Mouse (Mus musculus): ENCODE measurements around the gene Ppp2r5a. TPM values are rescaled to one million over a fixed set of nuclear protein-coding genes. Genes with fewer than 3 reads are reported as not detected.
A peak's percentile ranks its signal among the peaks of the same experiment; 100 is the strongest.

The Ppp2r5a gene
- 27.1 and 30.7 TPM in 2 replicates for polyA plus RNA-seq (2015; fragmentation: Nextera tagmentation; extraction: Ambion mirVana)

DNA sequence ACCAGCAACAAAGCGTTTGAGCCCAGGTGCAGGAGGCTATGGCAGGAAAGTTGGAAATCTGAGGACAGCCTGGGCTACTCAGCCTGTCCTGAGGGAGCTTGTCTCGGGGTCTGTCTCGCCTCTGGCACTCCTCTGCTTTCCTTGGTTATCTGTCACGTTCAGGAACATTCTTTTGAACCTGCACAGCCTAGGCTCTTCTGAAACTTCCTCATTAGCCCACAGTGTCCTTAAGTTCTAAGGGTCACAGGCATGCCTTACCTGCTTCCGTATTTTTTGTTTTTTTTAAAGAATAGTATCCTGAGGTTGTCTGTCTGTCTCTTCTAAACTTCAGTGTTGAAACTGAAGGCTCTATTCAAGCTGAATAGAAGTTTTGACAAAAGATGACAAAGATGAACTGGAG, at the start of gene Ppp2r5a:
Ppp2r5a (minus strand) TSS at position 199 of the 400 bp plus-strand sequence.
- H3K4me3 ChIP-seq (ENCODE audit: low read depth, low read length): peak within 1 kb of the TSS; percentile 13; the same call in 1 of the 2 replicates
- H3K36me3 ChIP-seq (replicated peaks; ENCODE audit: insufficient read depth, low read length): no peaks in the 10 kb centered on the region
- WGBS (ENCODE audit: insufficient replicate concordance): 37% methylated on average over 5 of the region's 5 CpGs
- no peak for TF ChIP-seq EP300 (IDR thresholded peaks at IDR 0.05; ENCODE audit: low read depth)
- no peak for TF ChIP-seq CTCF (IDR thresholded peaks at IDR 0.05; ENCODE audit: low read depth)
- ATAC-seq: no peak
- H3K4me1 ChIP-seq (ENCODE audit: insufficient read depth): 0 out of 2 replicates have a peak, but pooled peaks cover 2% of the 10 kb centered on the region
- H3K9ac ChIP-seq (replicated peaks): no peak within 1 kb of the TSS
- peak within 1 kb of the TSS; percentile 52; the same call in 1 of the 2 replicates for H3K27ac ChIP-seq (ENCODE audit: low read depth)
- peak within 1 kb of the TSS; percentile 16; the same call in 1 of the 2 replicates for H3K4me2 ChIP-seq (ENCODE audit: low read depth, low read length)
- no peak for DNase-seq
- no peaks in the 10 kb centered on the region for H3K27me3 ChIP-seq (ENCODE audit: insufficient read depth, low read length)
- H3K9me3 ChIP-seq (ENCODE audit: low read length): no peaks in the 10 kb centered on the region

DNA sequence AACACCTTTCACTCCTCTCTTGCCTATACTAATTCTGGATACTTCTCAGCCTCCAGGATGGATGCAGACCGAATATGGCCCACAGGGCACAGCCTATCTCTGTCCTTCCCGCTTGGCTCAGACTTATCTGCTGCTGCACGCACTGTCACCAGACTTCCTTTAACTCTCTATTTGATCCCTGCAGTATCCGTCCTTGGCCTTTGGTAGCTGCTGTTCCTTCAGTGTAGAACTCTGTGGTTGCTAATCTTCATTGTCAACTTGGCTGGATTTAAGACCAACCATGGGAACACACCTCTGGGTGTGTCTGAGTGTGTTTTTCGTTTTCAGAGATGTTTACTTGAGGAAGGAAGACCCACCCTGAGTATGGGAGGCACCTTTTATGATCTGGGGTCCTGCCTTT, 47.5 kb upstream of the Ppp2r5a start:
- H3K4me1 ChIP-seq (ENCODE audit: insufficient read depth): peaks cover 36% of the 10 kb centered on the region
- TF ChIP-seq CTCF (IDR thresholded peaks at IDR 0.05; ENCODE audit: low read depth) (no peak), EP300 (IDR thresholded peaks at IDR 0.05; ENCODE audit: low read depth) (peak; percentile 80)
- DNase-seq (no peak), ATAC-seq (peak; percentile 45)
- H3K4me3 ChIP-seq (ENCODE audit: low read depth, low read length): no peak overlapping the region
- no peak overlapping the region for H3K9ac ChIP-seq (replicated peaks)
- 36% methylated on average over 5 of the region's 5 CpGs for WGBS (ENCODE audit: insufficient replicate concordance)
- no peaks in the 10 kb centered on the region for H3K9me3 ChIP-seq (ENCODE audit: low read length)
- no peaks in the 10 kb centered on the region for H3K36me3 ChIP-seq (replicated peaks; ENCODE audit: insufficient read depth, low read length)
- peak overlapping the region; percentile 12; the same call in 1 of the 2 replicates for H3K27ac ChIP-seq (ENCODE audit: low read depth)
- H3K4me2 ChIP-seq (ENCODE audit: low read depth, low read length): no peak overlapping the region
- H3K27me3 ChIP-seq (ENCODE audit: insufficient read depth, low read length): no peaks in the 10 kb centered on the region

DNA sequence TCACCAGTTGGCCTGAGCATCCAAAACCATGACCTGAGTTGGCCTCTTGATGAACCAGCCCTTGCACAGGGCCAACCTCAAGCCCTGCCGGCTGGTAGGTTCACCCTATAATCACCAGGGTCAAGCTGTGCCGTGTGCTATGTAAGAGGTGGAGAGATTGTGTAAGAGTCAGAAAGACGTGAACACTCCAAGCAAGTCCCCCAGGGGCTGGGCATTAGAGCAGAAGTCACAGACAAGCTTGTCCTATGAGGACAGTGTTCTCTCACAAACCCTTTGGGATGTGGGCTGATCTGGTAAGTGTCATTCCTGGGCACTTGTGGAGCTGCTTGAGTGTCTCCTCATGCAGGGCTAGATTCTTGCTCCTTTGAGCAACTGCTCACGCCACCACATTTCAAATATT, 46.5 kb upstream of the Ppp2r5a start:
- DNase-seq (no peak), ATAC-seq (no peak)
- Histone ChIP-seq H3K4me1 (ENCODE audit: insufficient read depth) (peaks cover 45% of the 10 kb centered on the region), H3K27me3 (ENCODE audit: insufficient read depth, low read length) (no peaks in the 10 kb centered on the region), H3K4me3 (ENCODE audit: low read depth, low read length) (no peak overlapping the region), H3K36me3 (replicated peaks; ENCODE audit: insufficient read depth, low read length) (no peaks in the 10 kb centered on the region), H3K4me2 (ENCODE audit: low read depth, low read length) (no peak overlapping the region), H3K27ac (ENCODE audit: low read depth) (no peak overlapping the region), H3K9ac (replicated peaks) (no peak overlapping the region), H3K9me3 (ENCODE audit: low read length) (no peaks in the 10 kb centered on the region)
- WGBS (ENCODE audit: insufficient replicate concordance): 40% methylated on average over 4 of the region's 4 CpGs
- TF ChIP-seq EP300 (IDR thresholded peaks at IDR 0.05; ENCODE audit: low read depth) (no peak), CTCF (IDR thresholded peaks at IDR 0.05; ENCODE audit: low read depth) (no peak)

DNA sequence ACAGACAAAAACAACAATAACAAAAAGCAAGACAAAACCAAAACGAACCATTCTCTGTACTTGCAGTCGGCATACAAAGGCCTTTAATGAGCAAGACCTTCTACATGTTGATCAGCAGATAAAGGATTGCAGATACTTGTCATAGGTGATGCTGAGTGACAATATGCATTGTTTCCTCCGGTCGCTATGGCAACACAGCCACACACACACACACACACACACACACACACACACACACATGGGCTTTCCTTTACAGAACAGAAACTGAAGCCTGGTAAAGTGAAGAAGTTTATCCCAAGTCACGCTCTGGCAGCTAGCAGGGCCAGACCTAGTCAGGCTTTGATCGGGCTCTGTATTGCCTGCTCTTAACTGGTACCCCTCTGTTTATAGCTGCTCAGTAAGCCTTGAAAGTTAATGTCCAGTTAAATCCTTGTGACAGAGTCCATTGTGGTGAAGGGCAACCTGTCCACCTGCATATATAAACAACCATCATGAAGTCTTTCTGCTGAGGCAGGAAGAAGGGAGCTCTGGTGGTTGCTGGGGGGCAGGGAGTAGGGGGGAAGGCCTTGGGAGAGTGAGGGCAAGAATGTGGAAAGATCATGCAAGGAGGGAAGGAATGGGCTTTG, 44.4 kb upstream of the Ppp2r5a start:
- Histone ChIP-seq H3K27me3 (ENCODE audit: insufficient read depth, low read length) (no peaks in the 10 kb centered on the region), H3K9me3 (ENCODE audit: low read length) (no peaks in the 10 kb centered on the region), H3K27ac (ENCODE audit: low read depth) (no peak overlapping the region), H3K4me3 (ENCODE audit: low read depth, low read length) (no peak overlapping the region), H3K4me2 (ENCODE audit: low read depth, low read length) (no peak overlapping the region), H3K4me1 (ENCODE audit: insufficient read depth) (peaks cover 56% of the 10 kb centered on the region), H3K9ac (replicated peaks) (no peak overlapping the region), H3K36me3 (replicated peaks; ENCODE audit: insufficient read depth, low read length) (no peaks in the 10 kb centered on the region)
- no peak for ATAC-seq
- no peak for DNase-seq
- WGBS (ENCODE audit: insufficient replicate concordance): 80% methylated on average over 6 of the region's 6 CpGs
- TF ChIP-seq EP300 (IDR thresholded peaks at IDR 0.05; ENCODE audit: low read depth) (no peak), CTCF (IDR thresholded peaks at IDR 0.05; ENCODE audit: low read depth) (no peak)

DNA sequence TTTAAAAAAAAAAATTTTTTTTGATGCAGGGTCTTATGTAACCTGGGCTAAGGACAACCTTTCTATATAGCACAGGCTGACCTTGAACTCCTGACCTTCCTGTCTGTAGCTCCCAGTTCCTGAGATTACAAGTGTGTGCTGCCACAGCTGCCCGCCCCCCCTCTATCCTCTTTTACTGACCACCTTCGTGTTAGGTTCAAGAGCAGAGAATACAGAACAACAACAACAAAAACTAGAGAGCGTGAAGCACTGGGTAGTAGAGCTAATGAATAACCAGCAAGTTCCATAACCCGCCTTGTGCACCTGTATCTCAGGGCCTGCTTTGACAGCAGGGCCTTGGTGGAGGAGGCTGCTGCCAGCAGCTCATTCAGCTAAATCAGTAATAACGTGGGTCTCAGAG, 43.2 kb upstream of the Ppp2r5a start:
- H3K9me3 ChIP-seq (ENCODE audit: low read length): no peaks in the 10 kb centered on the region
- peak overlapping the region; percentile 44 for H3K4me2 ChIP-seq (ENCODE audit: low read depth, low read length)
- WGBS (ENCODE audit: insufficient replicate concordance): 53% methylated on average over 5 of the region's 5 CpGs
- no peak for TF ChIP-seq CTCF (IDR thresholded peaks at IDR 0.05; ENCODE audit: low read depth)
- TF ChIP-seq EP300 (IDR thresholded peaks at IDR 0.05; ENCODE audit: low read depth): no peak
- H3K4me1 ChIP-seq (ENCODE audit: insufficient read depth): peaks cover 56% of the 10 kb centered on the region
- peak overlapping the region; percentile 94 for H3K27ac ChIP-seq (ENCODE audit: low read depth)
- H3K27me3 ChIP-seq (ENCODE audit: insufficient read depth, low read length): no peaks in the 10 kb centered on the region
- peak overlapping the region; percentile 44 for H3K9ac ChIP-seq (replicated peaks)
- H3K4me3 ChIP-seq (ENCODE audit: low read depth, low read length): no peak overlapping the region
- ATAC-seq (peak; percentile 13; the same call in 1 of the 2 replicates), DNase-seq (no peak)
- H3K36me3 ChIP-seq (replicated peaks; ENCODE audit: insufficient read depth, low read length): no peaks in the 10 kb centered on the region

DNA sequence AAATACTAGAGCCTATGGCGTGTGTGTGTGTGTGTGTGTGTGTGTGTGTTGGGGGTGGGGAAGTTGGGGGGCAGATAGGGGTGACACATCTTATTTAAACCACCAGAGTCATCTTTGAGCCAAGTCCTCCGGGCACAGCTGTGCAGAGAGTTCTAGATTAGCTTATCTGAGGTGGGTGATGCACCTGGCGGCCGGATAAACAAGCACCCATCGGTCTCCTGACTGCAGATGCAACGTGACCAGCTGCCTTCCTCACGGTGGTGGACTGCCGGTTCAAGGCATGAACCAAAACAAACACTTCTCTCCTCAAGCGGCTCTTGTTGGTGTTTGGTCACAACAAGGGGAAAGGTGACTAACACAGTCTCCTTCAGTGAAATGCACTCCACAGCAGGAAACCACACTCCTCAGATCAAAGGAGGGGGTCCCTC, 42.8 kb upstream of the Ppp2r5a start:
- peak; percentile 64 for DNase-seq
- H3K4me2 ChIP-seq (ENCODE audit: low read depth, low read length): peak overlapping the region; percentile 44
- TF ChIP-seq CTCF (IDR thresholded peaks at IDR 0.05; ENCODE audit: low read depth) (no peak), EP300 (IDR thresholded peaks at IDR 0.05; ENCODE audit: low read depth) (peak; percentile 81)
- H3K9me3 ChIP-seq (ENCODE audit: low read length): no peaks in the 10 kb centered on the region
- peaks cover 56% of the 10 kb centered on the region for H3K4me1 ChIP-seq (ENCODE audit: insufficient read depth)
- ATAC-seq: peak; percentile 79
- H3K27ac ChIP-seq (ENCODE audit: low read depth): peak overlapping the region; percentile 94
- no peak overlapping the region for H3K4me3 ChIP-seq (ENCODE audit: low read depth, low read length)
- H3K36me3 ChIP-seq (replicated peaks; ENCODE audit: insufficient read depth, low read length): no peaks in the 10 kb centered on the region
- WGBS (ENCODE audit: insufficient replicate concordance): 18% methylated on average over 9 of the region's 9 CpGs
- peak overlapping the region; percentile 44 for H3K9ac ChIP-seq (replicated peaks)
- H3K27me3 ChIP-seq (ENCODE audit: insufficient read depth, low read length): no peaks in the 10 kb centered on the region
